Mouse (Mus musculus) cerebellum, adult 9-11 months (tissue): ENCODE data around the gene Acpp.
"Not testable (repeated sequence)": the region's sequence is repeated elsewhere in the genome, so short reads cannot be mapped to it uniquely, and the experiment has no call there.

ENCODE experiments used
- DNase-seq: peaks from one replicate; pipeline ENCODE4 v3.0.0; 2022

Gene Acpp

DNA sequence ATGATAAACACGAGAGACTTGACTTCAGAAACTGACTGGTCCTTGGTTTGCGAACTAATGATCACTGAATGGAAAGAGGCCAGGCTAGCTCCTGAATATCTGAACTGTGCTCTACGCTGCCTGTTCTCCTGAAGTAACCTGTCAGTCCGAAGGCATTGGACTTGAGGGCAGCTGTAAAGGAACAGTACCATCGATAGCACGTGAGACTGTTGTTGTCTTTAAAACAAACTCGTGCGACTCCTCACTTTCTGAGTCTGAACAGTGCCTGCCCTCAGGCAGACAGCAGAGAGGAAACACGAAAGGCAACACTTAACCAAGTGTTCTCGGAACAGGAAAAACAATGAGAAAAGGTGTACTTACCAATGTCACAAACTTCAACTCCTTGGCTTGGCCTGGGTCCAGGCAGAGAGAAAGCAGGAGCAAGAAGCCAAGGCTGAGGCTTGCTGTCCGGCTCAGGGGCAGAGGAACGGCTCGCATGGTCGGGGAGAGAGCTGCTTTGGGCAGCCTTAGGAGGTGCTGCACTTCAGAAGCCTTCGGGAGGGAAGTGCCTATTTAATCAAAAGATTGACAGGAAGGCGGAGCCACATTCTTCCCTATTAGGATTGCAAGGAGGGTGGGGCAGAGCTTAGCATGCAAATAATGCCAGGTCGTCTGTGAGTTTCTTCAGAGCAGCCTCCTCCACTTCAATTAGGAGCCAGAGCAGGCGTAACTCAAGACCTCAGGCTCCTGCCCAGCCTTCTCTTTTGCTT lies at the start of gene Acpp:
TSS of gene Acpp (minus strand) at position 566 of the 749 bp plus-strand sequence.
- DNase-seq: no peak

- DNase-seq: no peak
Observed at GRCm38 (mm10) chr9:104382571-104383170, 45.1 kb upstream of the Acpp start.

DNA sequence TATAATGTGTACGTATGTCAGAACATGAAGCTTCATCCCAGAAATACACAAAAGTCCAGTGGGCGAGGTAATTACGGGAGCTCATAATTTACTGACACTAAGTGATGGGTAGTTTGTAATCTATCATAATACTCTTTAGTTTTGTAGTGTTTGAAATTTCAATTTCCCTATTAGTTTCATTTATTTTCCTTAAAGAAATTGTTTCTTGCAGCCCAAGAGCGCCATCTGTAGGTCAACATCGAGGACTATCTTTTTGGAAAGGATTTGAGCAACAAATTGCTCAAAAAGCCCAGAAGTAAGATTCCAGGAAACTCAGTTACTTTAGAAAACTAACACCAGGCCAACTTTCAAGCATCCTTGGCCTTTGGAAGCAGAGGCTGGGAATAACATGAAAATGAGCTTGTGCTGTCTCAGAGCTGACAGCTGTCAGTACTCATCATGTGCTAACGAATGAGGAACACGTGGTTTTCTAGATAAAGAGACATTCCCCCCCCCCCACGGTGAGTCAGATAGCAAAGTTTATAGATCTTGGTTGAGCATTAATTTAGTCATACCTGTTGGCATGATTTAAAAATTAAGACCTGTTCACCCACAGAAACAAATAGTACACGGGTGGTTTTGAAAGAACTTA lies 42.1 kb upstream of the Acpp start:
- DNase-seq: no peak

GRCm38 (mm10) chr9:104375573-104375972 lies 38.0 kb upstream of the Acpp start:
- DNase-seq: no peak

GRCm38 (mm10) chr9:104373253-104373652 lies 35.7 kb upstream of the Acpp start:
- DNase-seq: peak; percentile 2

DNA sequence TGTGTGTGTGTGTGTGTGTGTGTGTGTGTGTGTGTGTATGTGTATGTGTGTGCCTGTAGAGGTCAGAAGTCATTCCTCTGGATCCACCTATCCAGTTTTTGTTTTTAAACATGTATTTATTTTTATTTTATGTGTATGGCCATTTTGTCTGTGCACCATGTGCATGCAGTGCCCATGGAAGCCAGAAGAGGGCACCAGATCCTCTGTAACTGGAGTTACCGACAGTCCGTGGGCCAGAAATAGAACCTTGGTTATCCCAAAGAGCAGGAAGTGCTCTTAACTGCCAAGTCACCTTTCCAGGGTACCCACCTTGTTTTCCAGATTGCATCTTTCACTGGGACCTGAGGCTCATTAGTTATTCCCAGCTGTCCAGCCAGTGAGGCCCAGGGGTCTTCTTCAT lies 29.4 kb upstream of the Acpp start:
- no peak for DNase-seq

DNA sequence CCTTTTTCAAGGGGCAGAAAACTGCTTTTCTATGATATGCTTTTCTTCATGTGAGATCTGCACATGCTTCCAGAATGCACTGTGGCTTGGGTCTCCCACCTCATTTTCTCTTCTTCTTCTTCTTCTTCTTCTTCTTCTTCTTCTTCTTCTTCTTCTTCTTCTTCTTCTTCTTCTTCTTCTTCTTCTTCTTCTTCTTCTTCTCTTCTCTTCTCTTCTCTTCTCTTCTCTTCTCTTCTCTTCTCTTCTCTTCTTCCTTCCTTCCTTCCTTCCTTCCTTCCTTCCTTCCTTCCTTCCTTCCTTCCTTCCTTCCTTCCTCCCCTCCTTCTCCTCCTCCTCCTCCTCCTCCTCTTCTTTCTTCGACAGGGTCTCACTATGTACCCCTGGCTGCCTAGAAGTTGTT lies 24.4 kb upstream of the Acpp start:
- not testable (repeated sequence) for DNase-seq

DNA sequence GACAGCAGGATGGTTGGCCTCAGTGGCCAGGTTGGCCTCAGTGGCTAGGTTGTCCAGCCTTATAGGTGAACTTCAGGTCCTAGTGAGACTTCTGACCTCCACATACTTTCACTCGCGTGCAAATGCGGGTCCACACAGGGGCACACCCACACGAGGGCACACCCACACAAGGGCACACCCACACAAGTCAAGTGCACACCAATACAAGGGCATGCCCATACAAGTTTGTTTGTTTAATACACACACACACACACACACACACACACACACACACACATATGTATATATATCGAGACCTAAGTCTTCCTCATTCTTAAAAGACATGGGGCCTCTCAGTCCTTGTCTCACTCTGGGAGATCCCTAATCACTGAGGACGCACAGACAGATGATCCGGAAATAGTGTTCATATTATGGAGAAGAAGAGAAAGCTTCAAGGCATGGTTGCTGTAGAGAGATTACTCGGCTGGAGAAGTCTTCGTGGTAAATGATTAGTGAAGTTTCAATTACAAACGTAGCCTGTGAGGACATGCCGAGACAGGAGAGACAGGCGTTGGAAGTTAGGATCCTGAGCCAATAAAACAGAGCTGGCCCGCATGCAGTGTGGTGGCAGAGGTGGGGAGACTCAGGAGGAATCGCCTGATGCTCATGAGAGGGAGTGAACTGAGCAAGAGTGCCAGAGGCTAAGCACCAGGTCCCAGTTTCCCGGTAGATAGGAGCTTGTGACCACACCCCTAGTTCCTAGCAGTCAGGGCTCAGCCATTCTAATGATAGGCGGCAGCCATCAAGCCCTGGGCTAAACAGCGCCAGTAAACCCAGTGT lies 23.7 kb upstream of the Acpp start:
- no peak for DNase-seq

GRCm38 (mm10) chr9:104360389-104360788 lies 22.8 kb upstream of the Acpp start:
- DNase-seq: no peak

- DNase-seq: no peak
Observed at GRCm38 (mm10) chr9:104355521-104356270, 18.1 kb upstream of the Acpp start.

DNA sequence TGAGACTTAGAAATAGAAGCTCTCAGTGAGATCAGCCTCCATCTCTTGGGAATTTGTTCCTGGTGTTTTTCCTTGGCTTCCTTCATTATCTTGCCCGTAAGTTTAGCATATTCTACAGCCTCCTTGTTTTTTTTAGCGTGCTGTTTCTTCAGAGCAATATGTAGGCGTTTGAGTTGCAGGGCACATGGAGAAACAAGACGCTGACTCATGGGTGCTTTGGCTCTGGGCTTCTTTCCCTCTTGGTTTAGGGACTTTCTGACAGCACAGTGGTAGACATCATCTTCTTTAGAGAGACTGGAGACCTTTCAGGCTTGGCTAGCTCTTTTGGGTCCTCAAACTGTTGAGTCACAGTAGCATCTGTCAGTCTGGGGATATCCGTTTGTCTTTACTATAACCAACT lies 6.6 kb upstream of the Acpp start:
- DNase-seq: no peak

DNA sequence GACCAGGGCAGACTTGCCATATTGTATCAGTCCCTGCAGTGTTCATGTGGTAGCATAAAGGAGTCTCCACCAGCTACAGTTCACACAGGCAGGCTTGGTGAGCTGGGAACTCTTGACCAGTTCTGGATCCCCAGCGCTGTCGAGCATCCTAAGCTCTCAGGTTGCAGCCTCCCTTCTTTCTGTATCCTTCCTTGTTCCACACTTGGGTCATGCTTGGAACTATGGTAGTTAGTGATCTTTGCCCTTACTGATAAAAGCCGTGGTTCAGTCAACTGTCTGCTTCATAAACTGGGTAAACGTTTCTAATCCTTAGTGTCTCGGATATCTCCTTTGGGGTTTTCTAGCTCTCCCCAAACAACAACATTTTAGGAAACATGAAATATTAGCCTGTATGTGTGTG lies 1.9 kb upstream of the Acpp start:
- no peak for DNase-seq

DNA sequence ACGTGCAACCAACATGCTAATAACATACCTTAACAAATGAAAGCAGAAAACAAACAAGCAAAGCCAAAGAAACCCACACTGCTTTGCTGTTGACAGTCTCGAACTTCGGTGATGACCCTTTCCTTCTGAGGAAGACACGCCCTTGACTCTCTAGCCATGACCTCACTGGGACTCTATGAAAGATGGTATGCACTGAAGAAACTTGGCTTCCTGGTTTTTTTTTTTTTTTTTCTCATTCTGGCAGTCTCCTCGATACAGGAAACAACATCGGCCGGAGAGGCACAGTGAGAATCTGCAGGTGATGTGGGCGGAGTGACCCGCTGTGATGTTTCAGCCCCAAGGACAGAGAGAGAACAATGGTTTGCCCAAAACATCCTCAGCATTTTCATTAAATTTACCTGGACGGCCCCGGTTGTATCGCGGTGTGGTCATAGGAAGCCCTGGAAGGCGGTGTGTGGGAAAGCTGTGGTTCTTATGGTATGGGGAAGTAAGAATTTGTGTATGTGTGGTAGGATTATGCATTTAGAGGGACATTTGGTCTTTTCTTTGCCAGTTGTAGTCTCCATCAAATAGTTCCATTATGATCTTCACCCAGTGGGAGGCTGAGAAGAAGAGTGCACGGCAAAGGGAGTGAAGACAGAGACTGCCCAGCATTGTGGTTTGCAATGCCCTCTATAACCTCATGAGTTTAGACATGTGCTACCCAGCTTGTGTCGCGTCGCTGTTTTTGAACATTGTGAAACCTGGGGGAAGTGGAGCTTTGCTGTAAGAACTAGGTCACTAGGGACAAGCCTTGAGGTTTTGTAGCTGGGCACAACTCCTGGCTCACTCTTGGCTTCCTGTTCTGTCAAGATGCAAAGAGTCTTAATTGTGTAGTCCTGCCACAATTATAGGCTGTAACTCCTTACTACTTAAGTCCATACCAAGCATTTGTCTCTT lies 1.2 kb upstream of the Acpp start:
- no peak for DNase-seq

GRCm38 (mm10) chr9:104331301-104331700 lies 6.2 kb downstream of the Acpp start:
- no peak for DNase-seq

- no peak for DNase-seq
Observed at GRCm38 (mm10) chr9:104328655-104329054, 8.9 kb downstream of the Acpp start.

DNA sequence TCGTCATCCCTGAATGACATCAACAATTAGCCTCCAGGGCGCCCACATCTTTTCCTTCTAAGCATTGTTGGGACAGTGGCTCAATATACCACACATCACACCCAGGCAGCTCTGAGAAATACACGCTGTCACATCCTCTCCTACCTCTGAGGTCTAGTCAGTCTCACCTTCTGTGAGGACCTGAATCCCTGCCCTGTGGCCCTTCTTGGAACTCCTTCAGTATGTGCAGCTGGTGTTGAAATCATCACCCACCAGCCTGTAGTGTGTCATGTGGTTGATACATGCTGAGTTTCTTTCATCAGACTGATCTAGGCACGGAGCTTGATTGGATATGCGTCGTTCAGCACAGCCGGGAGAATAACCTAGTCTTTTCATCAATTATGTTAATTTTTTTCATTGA lies 16.0 kb downstream of the Acpp start:
- DNase-seq: no peak

- DNase-seq: no peak
Observed at GRCm38 (mm10) chr9:104316351-104316750, 21.2 kb downstream of the Acpp start.

GRCm38 (mm10) chr9:104315499-104315898 lies 22.0 kb downstream of the Acpp start:
- DNase-seq: peak; percentile 5

DNA sequence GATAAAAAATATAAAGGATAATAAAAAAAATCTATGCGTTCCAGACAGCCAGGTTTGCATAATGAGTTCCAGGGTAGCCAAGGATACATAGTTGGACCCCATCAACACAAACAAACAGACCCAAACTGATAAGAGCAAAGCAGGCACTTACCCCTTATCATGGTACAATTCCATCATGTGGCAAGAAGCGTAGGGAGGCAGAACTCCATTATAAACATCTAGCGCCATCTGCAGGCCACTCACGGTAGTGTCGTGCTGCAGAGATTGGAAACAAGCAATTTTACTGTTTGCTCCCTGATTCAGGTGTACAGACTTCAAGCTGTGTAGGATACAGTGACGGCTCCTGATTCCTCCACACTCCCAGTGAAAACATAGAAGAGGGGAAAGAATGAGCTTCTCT lies 30.8 kb downstream of the Acpp start:
- peak; percentile 22 for DNase-seq

DNA sequence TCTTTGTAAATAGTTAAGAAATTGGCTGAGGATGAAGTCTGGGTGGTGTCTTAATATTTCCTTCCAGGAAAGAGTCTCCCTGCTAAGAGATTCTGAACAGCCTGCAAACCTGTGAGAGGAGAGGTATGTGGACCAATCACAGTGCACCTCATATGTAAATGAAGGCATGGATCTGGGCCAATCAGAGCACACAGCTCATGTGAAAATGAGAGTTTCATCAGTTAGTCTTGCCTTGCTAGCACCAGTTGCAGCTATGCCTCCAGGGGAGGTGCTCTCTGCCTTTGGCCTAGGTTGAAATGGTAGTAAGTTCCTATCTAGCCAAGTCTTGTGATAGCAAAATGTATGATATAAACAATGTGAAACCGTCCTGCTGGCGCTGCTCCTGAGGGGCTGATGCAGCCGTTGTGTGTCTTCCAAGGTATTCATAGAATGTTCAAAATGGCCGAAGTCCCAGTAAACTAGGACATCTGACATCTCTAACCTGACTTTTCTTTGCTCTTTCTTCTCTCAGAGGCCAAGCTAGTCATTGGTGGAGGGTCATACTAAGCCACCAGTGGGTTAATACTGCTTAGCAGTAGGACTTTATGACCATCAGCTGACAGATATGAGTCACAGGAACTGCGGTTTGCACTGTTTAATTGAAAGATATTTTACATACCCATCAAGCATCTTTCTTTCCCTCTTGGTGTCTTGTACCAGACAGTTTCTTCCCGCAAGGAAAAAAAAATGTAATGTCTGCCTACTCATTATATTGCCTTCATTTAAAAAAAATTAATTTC lies 32.0 kb downstream of the Acpp start:
- DNase-seq: no peak

DNA sequence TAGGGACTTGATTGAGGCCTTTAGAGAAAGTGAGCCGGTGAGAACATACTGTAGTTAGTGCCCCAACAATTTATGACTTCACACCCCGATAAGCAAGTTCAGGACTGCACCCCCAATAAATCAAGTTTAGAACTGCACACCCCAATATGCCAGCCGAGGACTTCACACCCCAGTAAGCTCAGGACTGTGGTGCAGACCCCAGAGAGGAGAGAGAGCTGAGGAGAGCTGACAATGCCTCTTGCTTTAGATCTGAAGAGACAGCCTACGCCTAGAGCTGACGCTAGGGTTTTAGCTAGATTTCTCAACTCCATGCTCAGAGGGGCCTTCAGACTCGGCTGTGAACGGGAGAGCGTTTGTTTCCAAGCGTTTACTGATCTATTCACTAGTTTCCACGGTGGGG lies 32.7 kb downstream of the Acpp start:
- no peak for DNase-seq
